11 mouse cellular contexts compared by ENCODE assay signal in genomic region chr5:24039423-24039822, GRCm38 (mm10). TPM values are rescaled to one million over a fixed set of nuclear protein-coding genes. Genes with fewer than 3 reads are reported as not detected.
DNase-seq lines count a peak whose midpoint lies in the region; ATAC-seq and TF ChIP-seq lines count a peak whose summit lies in the region.
"Had no signal": no experiment of that assay in that cellular context is flagged by ENCODE, and none has a peak within 500 bp of the region (broad histone marks: within the 10 kb centered on the region; RNA-seq: fewer than 3 reads in every experiment).

No protein-coding gene starts in this region.

- H3K9ac ChIP-seq in liver, embryonic 14.5 days (replicated peaks): no peak overlapping the region
- H3K9ac ChIP-seq: limb, embryonic 15.5 days; neural tube, embryonic 15.5 days; stomach, embryonic 15.5 days had no signal

- H3K36me3 ChIP-seq in liver, embryonic 14.5 days (replicated peaks; ENCODE audit: control insufficient read depth, insufficient read depth, low read depth): no peaks in the 10 kb centered on the region
- H3K36me3 ChIP-seq: limb, embryonic 15.5 days; neural tube, embryonic 15.5 days; stomach, embryonic 15.5 days had no signal

- intact Hi-C loops in left cerebral cortex, adult 2 months (cut with DNase I): no loop called here

- ATAC-seq in liver, embryonic 14.5 days (ENCODE audit: insufficient read depth): peak; percentile 35

- peak overlapping the region; percentile 13; the same call in 1 of the 2 replicates for H3K4me2 ChIP-seq in liver, embryonic 14.5 days (ENCODE audit: low read depth)
- H3K4me2 ChIP-seq: limb, embryonic 15.5 days; neural tube, embryonic 15.5 days; stomach, embryonic 15.5 days had no signal

- TF ChIP-seq CTCF in liver, embryonic 14.5 days (IDR thresholded peaks at IDR 0.05; ENCODE audit: low read depth): no peak
- no peak for TF ChIP-seq CTCF in left cerebral cortex, adult 2 months (IDR thresholded peaks at IDR 0.05)

- WGBS in liver, embryonic 14.5 days (ENCODE audit: insufficient replicate concordance): 57% methylated on average over 5 of the region's 5 CpGs

- TF ChIP-seq EP300 in liver, embryonic 14.5 days (IDR thresholded peaks at IDR 0.05; ENCODE audit: low read depth): no peak

- DNase-seq in kidney, postnatal 36 days: peak; percentile 20 to 47
- no peak for DNase-seq in kidney, adult 18-20 months
- DNase-seq in T-cell, adult 2 months (ENCODE audit: low spot score): peak; percentile 58
- no peak for DNase-seq in liver, embryonic 14.5 days (ENCODE audit: low read depth in 3 of 3, low spot score in 3 of 3)
- DNase-seq in spleen, adult 18-20 months: peak; percentile 21 to 25
- no peak for DNase-seq in left cerebral cortex, adult 2 months (ENCODE audit: extremely low spot score in 1 of 2, low spot score in 2 of 2)
- no peak for DNase-seq in layer of hippocampus, postnatal 10 days (ENCODE audit: low spot score in 2 of 2)
- DNase-seq: cerebellum, postnatal 10 days had no signal

- H3K27ac ChIP-seq in liver, embryonic 14.5 days: no peak overlapping the region
- H3K27ac ChIP-seq in left cerebral cortex, adult 2 months: no peak overlapping the region
- H3K27ac ChIP-seq: limb, embryonic 15.5 days; neural tube, embryonic 15.5 days; stomach, embryonic 15.5 days had no signal

- no peaks in the 10 kb centered on the region for H3K9me3 ChIP-seq in liver, embryonic 14.5 days (ENCODE audit: control insufficient read depth, low read length)
- H3K9me3 ChIP-seq: limb, embryonic 15.5 days; neural tube, embryonic 15.5 days; stomach, embryonic 15.5 days had no signal

- H3K4me3 ChIP-seq in liver, embryonic 14.5 days (ENCODE audit: insufficient read depth in 1 of 2, low read depth in 2 of 2, low read length in 2 of 2): no peak overlapping the region
- no peak overlapping the region for H3K4me3 ChIP-seq in left cerebral cortex, adult 2 months
- H3K4me3 ChIP-seq: limb, embryonic 15.5 days; neural tube, embryonic 15.5 days; stomach, embryonic 15.5 days had no signal

- H3K4me1 ChIP-seq in liver, embryonic 14.5 days (replicated peaks; ENCODE audit: control insufficient read depth in 2 of 2, insufficient read depth in 2 of 2, low read length in 1 of 2): peaks cover 6 to 11% of the 10 kb centered on the region in 2 experiments
- H3K4me1 ChIP-seq: neural tube, embryonic 15.5 days; stomach, embryonic 15.5 days had no signal

- no peaks in the 10 kb centered on the region for H3K27me3 ChIP-seq in liver, embryonic 14.5 days (ENCODE audit: control insufficient read depth, insufficient read depth, low read length)
- H3K27me3 ChIP-seq: limb, embryonic 15.5 days; neural tube, embryonic 15.5 days; stomach, embryonic 15.5 days had no signal

RNA-seq across cellular contexts. Expression of gene Fam126a, which starts 8.9 kb away (rescaled TPM):
- 10.9 and 15.4 TPM in 2 replicates for polyA plus RNA-seq in liver, embryonic 14.5 days (2012; rRNA removed)
- 64.8 and 65.3 TPM in 2 replicates for polyA plus RNA-seq in liver, embryonic 14.5 days (2014; fragmentation: Nextera tagmentation; extraction: Ambion mirVana)
- 10 to 100 TPM; 14.9 to 19.6 TPM for total RNA-seq in left cerebral cortex, adult 2 months (2021)
- total RNA-seq in layer of hippocampus, postnatal 10 days (2021): 10 to 100 TPM; 38.9 to 40.4 TPM

Comparison
In these comparisons a context has a peak if more than half of its experiments do, and no peak if none do; other contexts are left out.
1. DNase-seq: peak in kidney, postnatal 36 days (2 of 2), T-cell, adult 2 months (single experiment) and spleen, adult 18-20 months (2 of 2); none in kidney, adult 18-20 months (single experiment), liver, embryonic 14.5 days (0 of 3), left cerebral cortex, adult 2 months (0 of 2) and layer of hippocampus, postnatal 10 days (0 of 2).